Mouse (Mus musculus) kidney, postnatal 0 days (tissue): ENCODE measurements at regions not wholly inside any gene's neighbourhood (a gene's known extent, or its start where the extent isn't known, plus 50 kb on each side); places are given as distances from the start of the nearest gene placed in this dataset.
"Not testable (repeated sequence)": the region's sequence is repeated elsewhere in the genome, so short reads cannot be mapped to it uniquely, and the experiment has no call there.

ENCODE experiments used
- ATAC-seq: fragments of 200-750 bp; cut with Nextera tagmentation; replicated peaks from 2 replicates; pipeline ENCODE4 v1.8.0; 2017; ENCODE audit warnings: low read depth, moderate number of reproducible peaks, moderate TSS enrichment, moderate library complexity; ENCODE audit not compliant: low FRiP score
- DNase-seq: peaks from one replicate; pipeline ENCODE4 v3.0.0-alpha.2; 2016; ENCODE audit warnings: low spot score
- H3K27ac ChIP-seq: fragments of 300-500 bp; sonication (generic); 2 replicates; pipeline ENCODE4 v1.5.1; 2014; ENCODE audit warnings: mild to moderate bottlenecking
- H3K27me3 ChIP-seq: fragments of 300-500 bp; sonication (generic); 2 replicates; pipeline ENCODE4 v1.6.1; 2014; ENCODE audit warnings: low read length, mixed read lengths; ENCODE audit not compliant: insufficient read depth
- H3K36me3 ChIP-seq: fragments of 300-500 bp; sonication (generic); 2 replicates; pipeline ENCODE4 v1.6.1; 2014; ENCODE audit warnings: low read length, mixed read lengths; ENCODE audit not compliant: insufficient read depth
- H3K4me1 ChIP-seq: fragments of 300-500 bp; sonication (generic); replicated peaks from 2 replicates; pipeline ENCODE4 v1.6.1; 2014; ENCODE audit warnings: antibody characterized with exemption, low read length, mixed read lengths; ENCODE audit not compliant: insufficient read depth
- H3K4me2 ChIP-seq: fragments of 300-500 bp; sonication (generic); 2 replicates; pipeline ENCODE4 v1.6.1; 2014; ENCODE audit warnings: mild to moderate bottlenecking, low read length, moderate library complexity, mixed read lengths
- H3K4me3 ChIP-seq: fragments of 300-500 bp; sonication (generic); replicated peaks from 2 replicates; pipeline ENCODE4 v1.5.1; 2014; ENCODE audit warnings: low read depth, low read length
- H3K9ac ChIP-seq: fragments of 300-500 bp; sonication (generic); 2 replicates; pipeline ENCODE4 v1.6.1; 2014; ENCODE audit warnings: low read depth, low read length
- H3K9me3 ChIP-seq: fragments of 300-500 bp; sonication (generic); replicated peaks from 2 replicates; pipeline ENCODE4 v1.6.1; 2016; ENCODE audit warnings: low read length, inconsistent platforms, mixed read lengths
- CTCF ChIP-seq: IDR thresholded peaks from 2 replicates; pipeline ENCODE4 v1.5.1; 2016; ENCODE audit warnings: antibody characterized with exemption, low read depth, mild to moderate bottlenecking, moderate library complexity
- WGBS: fragments of 180-500 bp; shearing (Covaris S2); extraction: QIAGEN DNeasy Blood & Tissue Kit; methylation state at CpG from one replicate; pipeline ENCODE4 v1.1.7; 2014; 5-methylcytosine and 5-hydroxymethylcytosine counted together

DNA sequence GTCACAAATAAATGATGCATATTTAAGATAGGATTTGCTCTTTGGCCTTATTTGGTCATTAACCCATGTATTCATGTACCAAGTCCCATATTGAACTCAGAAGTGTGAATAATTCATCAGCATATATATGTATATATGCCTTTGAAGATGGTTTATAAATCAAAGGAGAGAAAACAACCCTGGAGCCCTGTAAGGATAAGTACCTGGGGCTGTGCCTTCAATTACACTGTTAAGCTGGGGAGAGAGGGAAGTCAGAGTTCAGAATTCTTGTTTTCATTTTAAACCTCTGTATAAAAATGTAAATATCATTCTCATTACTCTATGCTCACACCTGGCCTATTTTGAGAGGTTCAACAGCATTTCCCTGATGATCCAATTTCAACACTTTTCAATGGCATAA, 299.8 kb upstream of the Gm6657 start:
- TF ChIP-seq CTCF = no peak
- DNase-seq = no peak
- H3K9ac ChIP-seq = no peak overlapping the region
- no peak overlapping the region for H3K4me2 ChIP-seq
- no peak for ATAC-seq
- H3K9me3 ChIP-seq = no peaks in the 10 kb centered on the region
- H3K27ac ChIP-seq = no peak overlapping the region
- H3K36me3 ChIP-seq = no peaks in the 10 kb centered on the region
- no peak overlapping the region for H3K4me3 ChIP-seq
- no peaks in the 10 kb centered on the region for H3K4me1 ChIP-seq
- no peaks in the 10 kb centered on the region for H3K27me3 ChIP-seq

DNA sequence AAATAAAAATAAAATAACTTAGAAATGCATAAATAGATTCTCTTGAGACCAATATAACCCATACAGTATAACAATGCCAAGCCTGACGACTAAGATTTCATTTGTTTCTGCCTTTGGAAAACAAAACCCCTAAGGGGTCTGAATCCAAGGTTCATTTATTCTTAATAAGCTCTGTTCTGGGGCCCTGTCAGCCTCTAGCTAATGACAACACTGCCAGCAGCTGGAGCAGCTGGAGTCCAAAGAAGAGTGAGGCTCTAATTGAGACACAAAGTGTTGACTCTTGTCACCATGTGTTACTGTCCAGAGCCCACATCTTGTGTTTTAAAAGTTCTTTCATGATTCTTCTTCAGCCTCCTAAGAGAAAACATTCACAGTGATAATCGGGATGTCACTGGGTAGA, 298.5 kb upstream of the Gm6657 start:
- H3K4me1 ChIP-seq = no peaks in the 10 kb centered on the region
- TF ChIP-seq CTCF = no peak
- no peak overlapping the region for H3K4me3 ChIP-seq
- no peak overlapping the region for H3K9ac ChIP-seq
- H3K27ac ChIP-seq = no peak overlapping the region
- H3K4me2 ChIP-seq = no peak overlapping the region
- H3K36me3 ChIP-seq = no peaks in the 10 kb centered on the region
- H3K9me3 ChIP-seq = no peaks in the 10 kb centered on the region
- 71% methylated on average over 2 of the region's 2 CpGs for WGBS
- H3K27me3 ChIP-seq = no peaks in the 10 kb centered on the region
- no peak for ATAC-seq
- no peak for DNase-seq

DNA sequence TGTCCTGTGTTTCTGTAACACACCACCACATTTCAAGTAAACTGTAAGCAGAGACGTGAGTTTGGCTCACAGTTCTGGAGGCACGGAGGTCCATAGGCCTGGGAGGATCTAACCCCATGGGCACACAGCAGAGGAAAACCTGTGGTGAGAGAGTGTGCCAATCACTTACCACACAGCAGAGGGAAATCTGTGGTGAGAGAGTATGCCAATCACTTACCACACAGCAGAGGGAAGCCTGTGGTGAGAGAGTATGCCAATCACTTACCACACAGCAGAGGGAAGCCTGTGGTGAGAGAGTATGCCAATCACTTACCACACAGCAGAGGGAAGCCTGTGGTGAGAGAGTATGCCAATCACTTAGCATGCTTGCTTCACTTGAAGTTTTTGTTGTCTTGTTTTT, 295.1 kb upstream of the Gm6657 start:
- not testable (repeated sequence) for H3K4me2 ChIP-seq, ATAC-seq, H3K9me3 ChIP-seq, H3K4me1 ChIP-seq, H3K27me3 ChIP-seq, H3K9ac ChIP-seq, H3K4me3 ChIP-seq, DNase-seq, H3K27ac ChIP-seq, H3K36me3 ChIP-seq
- WGBS = 85% methylated on average over 2 of the region's 2 CpGs

DNA sequence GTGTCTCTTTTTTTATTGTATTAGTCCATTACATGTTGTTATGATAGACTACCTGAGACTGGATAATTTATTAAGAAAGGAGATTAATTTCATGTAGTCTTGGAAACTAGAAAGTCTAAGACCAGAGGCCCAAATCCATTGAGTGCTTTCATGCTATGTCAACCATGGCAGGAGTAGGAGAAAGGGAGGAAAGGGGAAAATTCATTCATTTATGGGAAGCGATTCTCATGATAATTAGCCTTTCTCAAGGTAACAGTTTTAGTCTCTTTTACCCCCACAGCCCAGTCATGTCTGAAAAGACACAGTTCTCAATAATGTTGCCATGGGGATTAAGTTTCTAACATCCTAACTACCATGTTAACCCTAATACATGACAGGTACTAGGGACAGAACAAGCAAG, 292.8 kb upstream of the Gm6657 start:
- DNase-seq (no peak), ATAC-seq (no peak)
- Histone ChIP-seq H3K27ac (no peak overlapping the region), H3K27me3 (no peaks in the 10 kb centered on the region), H3K9ac (no peak overlapping the region), H3K4me1 (no peaks in the 10 kb centered on the region), H3K4me2 (no peak overlapping the region), H3K9me3 (no peaks in the 10 kb centered on the region), H3K4me3 (no peak overlapping the region), H3K36me3 (no peaks in the 10 kb centered on the region)
- no peak for TF ChIP-seq CTCF
- WGBS = 65% methylated on average over 1 of the region's 1 CpGs

DNA sequence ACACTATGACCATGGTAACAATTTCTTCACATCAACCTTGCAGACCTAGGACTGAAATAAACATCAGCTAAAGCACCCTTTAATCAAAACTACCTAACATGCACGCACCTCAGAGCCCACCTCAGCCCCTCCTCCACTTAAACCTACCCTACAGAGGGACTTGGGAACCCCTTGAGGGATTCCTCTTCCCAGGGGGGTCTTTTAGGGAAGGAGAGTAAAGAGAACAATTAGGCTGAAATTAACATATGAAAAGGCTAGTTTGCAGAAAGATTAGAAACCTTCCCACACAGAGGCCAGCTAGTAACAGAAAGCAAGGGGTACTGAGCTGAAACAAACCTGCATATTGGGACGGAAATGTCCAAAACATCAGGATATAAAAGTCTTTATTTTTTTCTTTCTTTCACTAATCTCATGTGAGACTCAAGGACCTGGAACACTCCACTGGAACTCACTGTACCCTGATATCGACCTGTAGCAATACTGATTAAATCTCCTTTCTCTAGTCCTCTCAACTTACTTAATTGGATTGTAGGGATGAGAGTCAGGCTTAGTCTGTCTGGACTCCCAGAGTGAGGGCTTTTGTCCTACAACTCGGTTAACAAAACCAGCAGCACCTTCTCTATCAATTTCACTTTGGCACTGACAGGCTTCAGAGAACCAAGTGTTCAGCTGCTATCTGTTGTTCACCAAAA, 281.0 kb upstream of the Gm6657 start:
- DNase-seq (no peak), ATAC-seq (no peak)
- Histone ChIP-seq H3K4me2 (no peak overlapping the region), H3K27ac (no peak overlapping the region), H3K4me1 (no peaks in the 10 kb centered on the region), H3K36me3 (no peaks in the 10 kb centered on the region), H3K9me3 (no peaks in the 10 kb centered on the region), H3K27me3 (no peaks in the 10 kb centered on the region), H3K9ac (no peak overlapping the region), H3K4me3 (no peak overlapping the region)
- WGBS = 39% methylated on average over 4 of the region's 4 CpGs
- TF ChIP-seq CTCF = no peak

DNA sequence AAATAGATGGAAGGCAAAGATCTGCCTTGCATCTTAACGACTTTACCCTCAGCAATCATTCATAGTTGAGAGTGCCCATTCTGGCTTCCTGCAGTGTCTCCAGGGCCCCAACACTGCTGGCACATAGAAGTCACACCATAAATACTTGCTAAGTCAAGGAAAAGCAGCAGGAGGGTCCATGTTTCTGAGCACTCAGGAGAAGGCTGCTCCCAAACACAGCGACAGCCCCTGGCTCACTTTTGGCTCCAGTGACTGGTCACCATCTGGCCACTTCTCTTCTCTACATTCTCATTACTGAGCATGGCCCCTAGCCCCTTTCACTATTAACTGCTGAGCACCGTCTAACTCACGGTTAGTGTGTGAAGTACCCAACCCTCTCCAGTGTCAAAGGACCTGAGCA, 265.3 kb upstream of the Gm6657 start:
- Histone ChIP-seq H3K27ac (no peak overlapping the region), H3K9me3 (no peaks in the 10 kb centered on the region), H3K4me1 (no peaks in the 10 kb centered on the region), H3K4me3 (no peak overlapping the region), H3K27me3 (no peaks in the 10 kb centered on the region), H3K4me2 (no peak overlapping the region), H3K9ac (no peak overlapping the region), H3K36me3 (no peaks in the 10 kb centered on the region)
- no peak for ATAC-seq
- TF ChIP-seq CTCF = no peak
- no peak for DNase-seq
- 55% methylated on average over 4 of the region's 4 CpGs for WGBS

DNA sequence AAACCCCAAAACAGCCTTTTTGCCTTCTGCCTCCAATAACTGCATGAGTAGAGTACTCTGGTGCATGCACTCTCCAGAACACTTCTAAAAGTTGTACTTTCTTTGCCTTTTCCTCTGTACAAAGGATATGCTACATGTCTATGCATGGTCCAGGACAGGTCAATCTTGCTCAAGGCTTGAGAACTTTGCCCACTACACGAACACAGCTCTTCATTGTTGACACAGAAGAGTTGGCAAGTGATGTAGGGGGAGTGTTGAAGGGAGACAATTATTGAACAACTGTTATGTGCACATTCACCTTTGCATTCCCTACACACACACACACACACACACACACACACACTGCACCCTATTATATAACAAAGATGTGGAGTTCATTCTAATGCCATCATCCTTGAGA, 264.5 kb upstream of the Gm6657 start:
- no peak for TF ChIP-seq CTCF
- 78% methylated on average over 1 of the region's 1 CpGs for WGBS
- no peak overlapping the region for H3K9ac ChIP-seq

More for the DNA sequence above, 264.5 kb upstream of the Gm6657 start:
- no peaks in the 10 kb centered on the region for H3K36me3 ChIP-seq
- H3K4me2 ChIP-seq = no peak overlapping the region
- H3K4me3 ChIP-seq = no peak overlapping the region
- no peaks in the 10 kb centered on the region for H3K9me3 ChIP-seq
- H3K27ac ChIP-seq = no peak overlapping the region
- H3K4me1 ChIP-seq = no peaks in the 10 kb centered on the region
- DNase-seq (no peak), ATAC-seq (no peak)
- no peaks in the 10 kb centered on the region for H3K27me3 ChIP-seq
